Mouse (Mus musculus) MEL-GATA-1-ER (cell line): ENCODE measurements around the gene Hdgfl2.

Experiments used
- DNase-seq: peaks from one replicate; pipeline ENCODE4 v3.0.0-alpha.2; 2012; ENCODE audit warnings: low read depth; ENCODE audit errors: extremely low read depth

The Hdgfl2 gene

DNA sequence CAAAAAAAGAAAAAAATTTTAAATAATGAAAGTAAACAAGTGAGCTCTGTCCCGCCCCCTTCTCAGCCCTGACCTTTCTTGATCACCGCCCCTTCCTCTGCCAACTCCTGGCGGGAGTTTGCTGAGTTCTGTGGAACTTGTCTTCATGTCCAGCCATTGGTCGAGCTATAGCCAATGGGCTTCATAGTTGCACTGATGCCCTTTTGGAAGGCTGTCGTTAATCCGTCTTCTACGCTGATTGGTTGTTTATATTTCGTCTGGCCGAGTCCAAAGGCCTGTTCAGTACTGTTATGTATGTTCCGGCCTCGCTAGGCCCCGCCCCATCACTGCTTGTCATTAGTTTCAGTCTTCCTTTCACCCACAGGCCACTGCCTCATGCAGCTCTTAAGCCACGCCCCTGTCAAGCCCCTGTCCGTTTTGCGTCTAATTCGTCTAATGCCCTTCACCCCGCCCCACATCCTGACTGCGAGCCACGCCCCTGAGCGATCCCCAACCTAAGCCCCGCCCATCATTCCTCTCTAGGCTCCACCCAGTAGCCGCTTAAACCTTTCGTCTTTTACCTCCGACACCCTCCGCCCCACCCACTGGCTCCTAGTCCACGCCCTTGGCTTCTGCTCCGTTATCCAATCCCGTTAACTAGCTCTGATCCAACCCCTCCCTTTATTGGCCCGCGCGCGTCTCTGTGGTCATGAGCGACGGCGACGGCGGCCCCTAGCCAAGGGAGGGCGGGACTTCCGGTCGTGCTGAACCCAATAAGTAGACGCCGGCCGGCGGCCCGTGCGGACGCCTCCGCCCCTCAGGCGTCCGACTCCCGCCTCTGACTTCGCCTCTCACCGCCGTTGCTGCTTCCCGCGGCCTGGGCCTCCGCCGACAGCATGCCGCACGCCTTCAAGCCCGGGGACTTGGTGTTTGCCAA is at the start of gene Hdgfl2:
TSS of gene Hdgfl2 (plus strand) at position 755 of the 916 bp plus-strand sequence.
- peak; percentile 100 for DNase-seq

DNA sequence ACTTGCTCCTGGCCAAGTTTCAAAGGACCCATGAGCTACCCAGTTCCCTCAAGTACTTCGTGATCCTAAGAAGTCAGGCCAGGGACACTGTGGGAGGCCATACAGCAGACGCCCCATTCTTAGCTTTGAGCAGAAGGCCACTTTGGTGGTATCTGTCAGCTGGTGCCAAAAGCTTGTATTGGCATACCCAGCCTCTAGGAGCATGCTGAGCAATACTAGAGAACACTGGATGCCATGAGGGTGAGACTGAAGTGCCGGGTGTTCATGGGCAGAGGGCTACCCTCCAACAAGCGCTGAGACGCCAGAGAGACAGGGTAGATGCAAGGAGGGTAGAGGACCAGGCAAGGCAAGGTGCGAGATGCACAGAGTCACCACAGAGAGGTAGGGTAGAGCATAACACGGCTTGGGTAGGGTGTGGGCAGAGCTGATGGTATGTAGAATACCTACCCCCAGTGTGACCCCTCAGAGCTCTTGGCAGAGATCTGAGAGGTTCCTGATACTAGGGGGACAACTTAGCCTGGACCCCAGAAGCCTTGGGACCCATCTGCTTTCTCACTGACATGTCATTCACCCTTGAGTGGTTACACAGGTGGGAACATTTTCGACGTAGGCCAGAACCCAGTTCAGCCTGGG is 49.1 kb upstream of the Hdgfl2 start:
- no peak for DNase-seq

GRCm38 (mm10) chr17:56030919-56031318 is 48.5 kb upstream of the Hdgfl2 start:
- peak; percentile 77 for DNase-seq

GRCm38 (mm10) chr17:56031431-56031830 is 48.0 kb upstream of the Hdgfl2 start:
- DNase-seq, result no peak

DNA sequence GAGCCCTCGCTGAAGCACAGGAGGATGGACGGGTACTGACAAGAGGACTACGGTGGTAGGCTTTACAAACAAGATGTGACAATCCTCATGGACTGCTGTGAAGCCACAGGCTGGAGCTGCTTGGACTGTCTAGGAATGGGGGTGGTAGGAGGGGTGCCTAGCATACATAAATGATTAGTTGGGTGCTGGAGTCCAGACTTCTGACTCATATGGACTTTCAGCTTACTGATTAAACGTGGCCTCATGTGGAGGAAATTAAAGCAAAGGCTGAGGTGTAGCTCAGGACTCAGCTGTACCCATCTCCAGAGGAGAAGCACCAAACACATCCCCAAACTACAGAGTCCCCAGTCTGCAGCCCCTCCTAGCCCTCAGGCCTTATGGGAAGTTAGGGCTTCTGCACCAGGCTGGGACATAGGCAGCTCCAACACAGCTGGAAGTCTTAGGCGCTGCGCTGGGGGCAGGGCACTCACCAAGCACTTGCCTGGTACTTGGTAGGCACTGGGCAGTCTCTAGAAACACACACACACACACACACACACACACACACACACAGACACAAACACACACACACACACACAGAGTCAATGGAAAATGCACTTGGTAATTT is 47.2 kb upstream of the Hdgfl2 start:
- no peak for DNase-seq

- DNase-seq, result no peak
These were observed 46.6 kb upstream of the Hdgfl2 start for GRCm38 (mm10) chr17:56032831-56033230.

- no peak for DNase-seq
These were observed 45.3 kb upstream of the Hdgfl2 start for GRCm38 (mm10) chr17:56034040-56034725.

GRCm38 (mm10) chr17:56034726-56035100 is 44.7 kb upstream of the Hdgfl2 start:
- no peak for DNase-seq

GRCm38 (mm10) chr17:56035216-56035615 is 44.2 kb upstream of the Hdgfl2 start:
- DNase-seq, result no peak

DNA sequence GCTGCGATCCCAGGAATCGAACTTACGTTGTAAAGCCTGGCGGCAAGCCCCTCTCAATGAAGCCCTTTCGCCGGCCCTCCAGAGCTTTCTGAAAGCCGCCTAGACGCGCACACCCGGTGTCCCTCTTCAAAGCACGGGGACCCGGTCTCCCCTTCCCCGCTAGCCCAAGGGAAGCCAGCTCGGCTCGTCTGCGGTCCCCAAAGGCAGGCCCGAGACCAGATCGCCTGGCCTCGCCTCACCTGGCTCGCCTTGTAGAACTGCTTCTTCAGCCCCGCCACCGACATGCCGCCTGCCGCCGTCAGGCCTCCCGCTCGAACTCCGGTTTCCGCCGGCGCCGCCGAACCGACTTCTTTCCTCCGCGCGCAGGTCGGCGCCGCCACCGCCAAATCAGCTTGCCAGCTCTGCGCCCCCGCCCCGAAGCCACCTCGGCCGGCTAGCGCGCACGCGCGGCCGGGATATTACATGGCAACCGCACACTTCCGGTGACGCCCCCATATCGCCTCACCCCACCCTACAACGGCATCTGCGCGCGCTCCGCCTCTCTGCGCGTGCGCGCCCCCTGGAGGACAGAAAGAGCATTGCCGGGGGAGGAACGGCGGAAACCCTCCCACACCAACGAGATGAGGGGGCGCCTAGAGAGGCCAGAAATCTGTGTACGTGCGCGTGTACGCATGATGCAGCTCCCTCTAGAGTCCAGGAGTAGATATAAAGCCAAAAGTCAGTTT is 43.1 kb upstream of the Hdgfl2 start, which contains the start of gene Sh3gl1:
TSS of gene Sh3gl1 (minus strand) at position 460 of the 725 bp plus-strand sequence.
- peak; percentile 84 for DNase-seq

- DNase-seq, result no peak
These were observed 42.5 kb upstream of the Hdgfl2 start for GRCm38 (mm10) chr17:56036901-56037287.

- DNase-seq, result no peak
These were observed 40.7 kb upstream of the Hdgfl2 start for GRCm38 (mm10) chr17:56038583-56039261.

GRCm38 (mm10) chr17:56039345-56039744 is 40.1 kb upstream of the Hdgfl2 start:
- DNase-seq, result no peak

DNA sequence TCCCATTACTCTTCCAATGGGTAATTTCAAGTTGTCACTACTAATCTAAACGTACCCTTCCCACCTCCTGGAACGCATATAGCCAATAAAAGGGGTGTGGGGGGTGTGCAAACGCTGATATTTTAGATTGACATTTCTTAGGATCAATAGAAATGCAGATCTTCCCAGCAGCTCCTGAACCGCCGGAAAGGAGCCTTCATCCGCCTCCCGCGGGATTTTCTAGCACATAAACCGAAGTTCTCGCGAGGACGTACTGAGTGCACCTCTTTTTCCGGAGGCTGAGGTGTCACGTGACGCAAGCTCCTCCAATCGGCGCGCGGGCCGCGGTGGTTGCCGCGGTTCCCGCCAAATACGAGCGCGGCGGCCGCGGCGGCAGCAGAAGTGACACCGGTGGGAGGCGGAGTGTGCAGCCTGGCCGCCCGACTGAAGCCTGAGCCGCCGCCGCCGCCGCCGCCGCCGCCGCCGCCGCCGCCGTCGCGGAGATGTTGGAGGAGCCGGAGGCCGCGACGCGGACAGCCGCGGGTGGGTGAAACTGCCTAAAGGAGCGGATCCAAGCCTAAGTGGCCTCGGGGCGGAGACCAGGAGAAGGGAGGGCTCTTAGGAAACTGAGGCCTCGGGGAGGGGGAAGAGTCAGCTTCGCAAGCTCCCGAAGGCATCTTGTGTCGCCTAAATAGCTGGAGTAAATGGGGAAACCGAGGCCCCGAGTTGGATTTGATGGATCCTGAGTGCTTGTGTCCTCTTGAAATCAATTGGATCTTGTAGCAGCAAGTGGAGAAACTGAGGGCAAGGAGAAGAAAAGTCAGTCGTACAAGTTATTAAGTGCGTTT is 39.2 kb upstream of the Hdgfl2 start, which contains the start of gene Chaf1a:
TSS of gene Chaf1a (plus strand) at position 410 of the 827 bp plus-strand sequence.
- peak; percentile 99 for DNase-seq

GRCm38 (mm10) chr17:56040857-56041163 is 38.6 kb upstream of the Hdgfl2 start:
- DNase-seq, result no peak

DNA sequence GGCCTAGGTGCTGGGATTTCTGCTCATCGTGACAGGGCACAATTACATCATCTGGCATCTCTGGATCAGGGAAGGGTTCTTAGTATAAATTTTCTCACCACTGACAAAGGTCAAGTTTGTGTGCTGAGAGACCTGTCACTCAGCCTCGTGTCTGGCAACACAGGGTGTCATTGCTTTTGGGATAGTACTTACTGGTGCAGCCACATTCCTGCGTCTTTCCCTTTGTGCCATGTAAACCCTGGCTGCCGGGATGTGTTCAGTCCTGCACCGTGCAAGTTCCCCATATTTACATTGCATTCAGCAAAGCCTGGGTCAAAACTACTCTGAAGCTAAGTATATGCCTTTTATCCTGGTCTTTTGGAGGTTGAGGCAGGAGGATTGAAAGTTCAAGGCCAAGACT is 28.1 kb upstream of the Hdgfl2 start:
- DNase-seq, result no peak

DNA sequence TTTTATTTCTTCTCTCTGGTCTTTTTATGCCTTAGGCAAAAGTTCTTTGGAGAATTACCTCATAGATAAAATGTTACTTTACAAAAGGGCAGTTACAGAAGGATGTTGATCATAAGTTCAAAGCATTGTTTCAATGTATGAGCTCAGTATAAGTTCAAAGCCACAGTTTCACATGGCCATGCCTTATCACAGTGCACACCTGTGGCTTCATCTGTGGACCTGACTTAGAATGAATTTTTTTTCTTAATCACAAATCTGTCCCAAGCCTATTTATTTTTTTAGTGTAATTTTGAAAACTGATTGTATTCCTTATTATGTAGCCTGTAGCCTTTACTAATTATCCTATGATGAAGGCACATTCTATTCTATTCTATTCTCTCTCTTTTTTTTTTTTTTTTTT is 24.5 kb upstream of the Hdgfl2 start:
- no peak for DNase-seq

GRCm38 (mm10) chr17:56055945-56056678 is 23.3 kb upstream of the Hdgfl2 start:
- no peak for DNase-seq
